Mouse (Mus musculus): ENCODE results near the gene Arvcf.

GRCm38 (mm10) chr16:18405091-18405854, 57.3 kb downstream of the Arvcf start:
- TF ChIP-seq CTCF (IDR thresholded peaks at IDR 0.05; ENCODE audit: insufficient read depth, low read length) (no peak), POLR2A (IDR thresholded peaks at IDR 0.05; ENCODE audit: borderline replicate concordance, extremely low read depth, low read depth, low read length) (no peak)

Measured in lung, adult 2 months (tissue).